Mouse (Mus musculus) hindbrain, postnatal 0 days (tissue): Measurements from ENCODE around the gene Trappc10. TPM values are rescaled to one million over a fixed set of nuclear protein-coding genes. Genes with fewer than 3 reads are reported as not detected.
A peak's percentile ranks its signal among the peaks of the same experiment; 100 is the strongest.

Experiments
- ATAC-seq: fragments of 200-750 bp; cut with Nextera tagmentation; 2 replicates; pipeline ENCODE4 v1.8.0; 2017; ENCODE audit warnings: mild to moderate bottlenecking, moderate TSS enrichment, moderate library complexity
- DNase-seq: peaks from one replicate; pipeline ENCODE4 v3.0.0-alpha.2; 2015; ENCODE audit warnings: low spot score
- H3K27ac ChIP-seq: fragments of 300-500 bp; sonication (generic); 2 replicates; pipeline ENCODE4 v1.5.1; 2014; ENCODE audit warnings: mild to moderate bottlenecking
- H3K27me3 ChIP-seq: fragments of 300-500 bp; sonication (generic); 2 replicates; pipeline ENCODE4 v1.6.1; 2014; ENCODE audit warnings: low read length, mixed read lengths; ENCODE audit not compliant: insufficient read depth
- H3K36me3 ChIP-seq: fragments of 300-500 bp; sonication (generic); 2 replicates; pipeline ENCODE4 v1.6.1; 2014; ENCODE audit warnings: low read length, mixed read lengths; ENCODE audit not compliant: insufficient read depth
- H3K4me1 ChIP-seq: fragments of 300-500 bp; sonication (generic); 2 replicates; pipeline ENCODE4 v1.6.1; 2014; ENCODE audit warnings: antibody characterized with exemption, low read length, mixed read lengths; ENCODE audit not compliant: insufficient read depth
- H3K4me2 ChIP-seq: fragments of 300-500 bp; sonication (generic); 2 replicates; pipeline ENCODE4 v1.6.1; 2014; ENCODE audit warnings: low read depth, mild to moderate bottlenecking, low read length, moderate library complexity, mixed read lengths
- H3K4me3 ChIP-seq: fragments of 300-500 bp; sonication (generic); 2 replicates; pipeline ENCODE4 v1.5.1; 2014; ENCODE audit warnings: low read length
- H3K9ac ChIP-seq: fragments of 300-500 bp; sonication (generic); replicated peaks from 2 replicates; pipeline ENCODE4 v1.6.1; 2014; ENCODE audit warnings: mild to moderate bottlenecking, low read length, moderate library complexity, mixed read lengths
- H3K9me3 ChIP-seq: fragments of 300-500 bp; sonication (generic); 2 replicates; pipeline ENCODE4 v1.6.1; 2016; ENCODE audit warnings: low read length, mixed read lengths
- CTCF ChIP-seq: IDR thresholded peaks from 2 replicates; pipeline ENCODE4 v1.5.1; 2016; ENCODE audit warnings: antibody characterized with exemption, control low read depth, low read depth
- WGBS: fragments of 180-500 bp; shearing (Covaris S2); extraction: QIAGEN DNeasy Blood & Tissue Kit; methylation state at CpG from one replicate; pipeline ENCODE4 v1.1.7; 2014; 5-methylcytosine and 5-hydroxymethylcytosine counted together
- polyA plus RNA-seq: library from polyadenylated mRNA; unstranded; fragments of >200 nt; fragmentation: Nextera tagmentation; extraction: Ambion mirVana; gene quantifications from 2 replicates; pipeline ENCODE4 v1.2.1, GENCODE M21; 2015
- total RNA-seq: library from RNA; depleted of rRNA; stranded (reverse); fragments of >200 nt; gene quantifications from 2 replicates; pipeline ENCODE4 v1.2.3, GENCODE M21; 2014

The Trappc10 gene
- total and polyA plus RNA-seq, 2 experiments from 2014 or later, result 40.3 to 96.9 TPM

DNA sequence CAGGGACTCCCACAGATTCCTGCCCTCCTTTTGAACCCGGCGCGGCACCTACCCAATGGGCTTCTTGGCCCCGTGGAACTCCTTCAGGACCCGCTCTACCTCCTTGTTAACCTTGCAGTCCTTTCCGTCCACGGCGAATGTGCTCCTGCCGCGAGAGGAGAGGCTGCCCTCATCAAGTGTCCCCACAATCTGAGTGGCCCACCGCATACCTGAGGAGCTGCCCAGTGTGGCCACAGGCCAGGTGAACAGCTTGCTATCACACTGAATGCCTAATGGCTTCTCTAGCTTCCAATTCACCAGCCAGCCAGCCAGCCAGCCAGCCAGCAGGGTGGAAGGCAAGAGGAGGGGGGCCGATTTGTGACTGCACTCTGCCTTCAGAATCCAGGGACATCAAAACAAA is 79.7 kb downstream of the Trappc10 start:
- H3K4me1 ChIP-seq, result peaks cover 10% of the 10 kb centered on the region
- no peak for DNase-seq
- no peak overlapping the region for H3K9ac ChIP-seq
- no peak overlapping the region for H3K4me2 ChIP-seq
- no peak overlapping the region for H3K4me3 ChIP-seq
- no peaks in the 10 kb centered on the region for H3K27me3 ChIP-seq
- H3K36me3 ChIP-seq, result peaks cover 39% of the 10 kb centered on the region
- ATAC-seq, result no peak
- WGBS, result 87% methylated on average over 12 of the region's 12 CpGs
- H3K27ac ChIP-seq, result no peak overlapping the region
- no peaks in the 10 kb centered on the region for H3K9me3 ChIP-seq
- TF ChIP-seq CTCF, result no peak

- no peaks in the 10 kb centered on the region for H3K27me3 ChIP-seq
- no peak overlapping the region for H3K4me2 ChIP-seq
- 32% methylated on average over 4 of the region's 4 CpGs for WGBS
- H3K4me1 ChIP-seq, result peaks cover 13% of the 10 kb centered on the region
- H3K4me3 ChIP-seq, result no peak overlapping the region
- H3K9ac ChIP-seq, result no peak overlapping the region
- peaks cover 39% of the 10 kb centered on the region for H3K36me3 ChIP-seq
- DNase-seq, result peak; percentile 84
- no peaks in the 10 kb centered on the region for H3K9me3 ChIP-seq
- TF ChIP-seq CTCF, result peak; percentile 86
- ATAC-seq, result peak; percentile 60
- H3K27ac ChIP-seq, result no peak overlapping the region
Measured at GRCm38 (mm10) chr10:78163923-78164322, 80.5 kb downstream of the Trappc10 start.

DNA sequence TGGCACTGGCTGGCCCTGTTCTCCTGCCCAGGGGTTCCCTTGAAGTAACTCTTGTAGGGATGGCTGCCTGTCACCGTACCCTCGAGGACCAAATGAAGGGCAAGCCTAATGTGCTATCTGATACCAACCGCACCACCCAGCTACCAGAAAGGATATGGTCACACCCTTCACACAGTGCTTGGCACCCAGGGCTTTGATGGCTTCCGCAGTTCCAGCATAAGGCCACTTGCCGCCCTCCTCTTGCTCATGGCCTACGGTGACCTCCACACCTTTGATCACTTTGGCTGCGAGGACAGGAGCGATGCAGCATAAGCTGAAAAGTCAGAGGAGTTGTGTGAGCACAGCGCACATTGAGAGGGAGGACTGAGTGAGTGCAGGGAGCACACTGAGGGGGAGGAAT is 81.2 kb downstream of the Trappc10 start:
- Histone ChIP-seq H3K27me3 (no peaks in the 10 kb centered on the region), H3K4me2 (no peak overlapping the region), H3K9ac (no peak overlapping the region), H3K27ac (no peak overlapping the region), H3K4me3 (no peak overlapping the region), H3K36me3 (peaks cover 39% of the 10 kb centered on the region), H3K4me1 (peaks cover 7% of the 10 kb centered on the region; the same call in 1 of the 2 replicates), H3K9me3 (no peaks in the 10 kb centered on the region)
- WGBS, result 94% methylated on average over 9 of the region's 9 CpGs
- no peak for ATAC-seq
- DNase-seq, result no peak
- no peak for TF ChIP-seq CTCF

DNA sequence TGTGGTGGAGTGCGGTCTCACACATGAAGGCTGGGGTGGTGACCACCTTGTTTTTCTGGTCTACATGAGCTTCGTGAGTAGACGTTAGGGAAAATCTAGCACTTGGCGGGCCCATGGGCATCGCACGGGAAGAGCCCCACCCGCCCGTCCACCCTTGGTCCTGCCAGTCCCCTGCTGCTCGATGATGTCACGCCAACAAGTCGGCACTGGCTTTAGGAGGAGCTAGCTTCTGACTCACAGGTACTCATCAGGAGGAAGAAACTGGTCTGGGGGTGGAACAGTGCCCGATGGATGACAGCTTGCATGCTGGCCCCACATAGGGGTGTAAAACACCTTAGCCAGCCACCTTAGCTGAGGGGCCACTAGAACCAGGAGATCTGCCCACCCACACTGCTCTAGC is 81.8 kb downstream of the Trappc10 start:
- Histone ChIP-seq H3K27me3 (no peaks in the 10 kb centered on the region), H3K9ac (no peak overlapping the region), H3K27ac (no peak overlapping the region), H3K4me3 (no peak overlapping the region), H3K9me3 (no peaks in the 10 kb centered on the region), H3K4me1 (peaks cover 7% of the 10 kb centered on the region; the same call in 1 of the 2 replicates), H3K36me3 (peaks cover 39% of the 10 kb centered on the region), H3K4me2 (no peak overlapping the region)
- no peak for TF ChIP-seq CTCF
- WGBS, result 91% methylated on average over 12 of the region's 12 CpGs
- no peak for ATAC-seq
- DNase-seq, result no peak

GRCm38 (mm10) chr10:78161096-78161495 is 83.3 kb downstream of the Trappc10 start:
- Histone ChIP-seq H3K27me3 (no peaks in the 10 kb centered on the region), H3K9ac (no peak overlapping the region), H3K36me3 (peaks cover 28% of the 10 kb centered on the region), H3K9me3 (no peaks in the 10 kb centered on the region), H3K27ac (no peak overlapping the region), H3K4me2 (no peak overlapping the region), H3K4me1 (peaks cover 7% of the 10 kb centered on the region; the same call in 1 of the 2 replicates), H3K4me3 (no peak overlapping the region)
- no peak for ATAC-seq
- no peak for TF ChIP-seq CTCF
- 88% methylated on average over 8 of the region's 8 CpGs for WGBS
- DNase-seq, result no peak

DNA sequence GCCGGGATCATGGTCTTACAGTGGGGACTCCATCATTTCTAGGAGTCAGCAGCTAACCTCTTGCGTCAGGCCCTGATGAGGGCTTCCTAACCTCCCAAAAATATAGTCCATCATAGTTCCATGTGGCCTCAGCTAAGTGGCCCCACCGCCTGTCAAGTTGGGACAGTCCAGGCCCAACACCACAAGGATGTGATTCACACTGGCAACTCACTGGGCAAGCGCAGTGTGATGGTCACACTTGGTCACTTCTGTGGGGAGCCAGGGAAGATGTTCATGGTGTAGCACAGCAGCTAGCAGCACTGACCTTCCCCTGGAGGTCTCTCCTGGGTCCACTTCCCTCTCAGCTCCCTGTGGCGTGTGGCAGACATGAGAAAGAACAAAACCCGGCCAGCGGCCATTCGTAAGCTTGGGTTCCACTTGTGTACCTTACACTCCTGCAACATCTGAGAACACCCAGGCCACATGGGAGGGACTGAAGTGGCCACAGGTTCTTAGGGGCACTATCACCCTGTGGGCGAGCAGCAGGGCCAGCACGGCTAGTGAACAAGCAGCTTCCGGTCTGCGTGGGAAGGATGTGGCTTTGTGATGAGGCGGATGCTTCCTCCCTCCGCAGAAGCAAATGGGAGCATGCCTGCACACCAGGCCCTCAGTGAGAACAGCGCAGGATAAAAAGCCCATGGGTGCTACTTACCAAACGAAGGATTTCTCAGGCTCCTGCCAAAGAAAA is 83.9 kb downstream of the Trappc10 start:
- no peak for DNase-seq
- Histone ChIP-seq H3K4me1 (peaks cover 7% of the 10 kb centered on the region; the same call in 1 of the 2 replicates), H3K27ac (no peak overlapping the region), H3K27me3 (no peaks in the 10 kb centered on the region), H3K4me2 (no peak overlapping the region), H3K9ac (no peak overlapping the region), H3K4me3 (no peak overlapping the region), H3K9me3 (no peaks in the 10 kb centered on the region), H3K36me3 (peaks cover 22% of the 10 kb centered on the region)
- WGBS, result 85% methylated on average over 16 of the region's 16 CpGs
- no peak for TF ChIP-seq CTCF
- ATAC-seq, result peak; percentile 19

DNA sequence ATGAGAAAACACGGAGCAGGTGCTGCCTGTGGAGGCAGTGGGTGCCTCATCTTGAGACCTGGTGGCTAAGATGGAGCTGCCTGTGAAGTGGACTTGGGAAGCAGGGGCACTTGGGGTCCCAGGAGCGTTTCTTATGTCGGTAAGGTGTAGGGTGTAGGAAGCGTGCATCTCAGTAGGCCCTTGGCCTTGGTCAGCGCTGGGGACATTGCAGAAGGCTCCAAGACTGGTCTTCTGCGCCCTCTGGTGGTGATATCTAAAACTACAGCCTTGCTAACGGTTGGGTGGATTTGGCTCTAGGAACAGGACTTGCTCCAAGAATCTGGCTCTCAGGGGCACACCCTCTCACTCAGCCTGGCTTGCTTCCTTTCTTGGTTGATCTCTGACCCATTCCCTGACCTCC is 84.5 kb downstream of the Trappc10 start:
- 2% methylated on average over 7 of the region's 7 CpGs for WGBS
- Histone ChIP-seq H3K27me3 (no peaks in the 10 kb centered on the region), H3K4me2 (peak overlapping the region; percentile 41), H3K9ac (no peak overlapping the region), H3K36me3 (peaks cover 18% of the 10 kb centered on the region), H3K9me3 (no peaks in the 10 kb centered on the region), H3K4me3 (no peak overlapping the region), H3K27ac (no peak overlapping the region), H3K4me1 (peaks cover 7% of the 10 kb centered on the region; the same call in 1 of the 2 replicates)
- peak; percentile 97 for TF ChIP-seq CTCF
- peak; percentile 89 for DNase-seq
- peak; percentile 74 for ATAC-seq
